Mouse (Mus musculus) liver, adult (tissue): ENCODE measurements around the gene Ddx39b.

Experiments used
- GATA4 ChIP-seq: IDR thresholded peaks from 2 replicates; pipeline ENCODE4 v1.6.1; 2014; ENCODE audit warnings: mild to moderate bottlenecking, low read length; ENCODE audit not compliant: insufficient replicate concordance

Ddx39b gene

DNA sequence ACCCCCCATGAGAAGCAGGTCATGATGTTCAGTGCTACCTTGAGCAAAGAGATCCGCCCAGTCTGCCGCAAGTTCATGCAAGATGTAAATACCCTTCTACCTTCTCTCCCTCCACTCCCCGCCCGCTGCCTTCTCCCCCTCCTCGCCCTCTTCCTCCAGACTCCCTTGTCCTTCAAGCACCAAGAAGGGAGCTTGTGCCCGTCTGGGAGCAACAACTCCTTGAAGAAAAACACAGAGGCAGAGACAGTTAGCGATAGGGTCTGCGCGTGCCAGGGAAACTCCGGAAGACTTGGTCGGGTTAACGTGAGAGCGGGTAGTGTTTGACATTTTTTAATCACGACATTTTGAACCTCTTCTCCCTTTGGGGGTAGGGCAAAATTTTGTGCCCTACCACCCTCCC is 7.4 kb downstream of the Ddx39b start:
- no peak for TF ChIP-seq GATA4

DNA sequence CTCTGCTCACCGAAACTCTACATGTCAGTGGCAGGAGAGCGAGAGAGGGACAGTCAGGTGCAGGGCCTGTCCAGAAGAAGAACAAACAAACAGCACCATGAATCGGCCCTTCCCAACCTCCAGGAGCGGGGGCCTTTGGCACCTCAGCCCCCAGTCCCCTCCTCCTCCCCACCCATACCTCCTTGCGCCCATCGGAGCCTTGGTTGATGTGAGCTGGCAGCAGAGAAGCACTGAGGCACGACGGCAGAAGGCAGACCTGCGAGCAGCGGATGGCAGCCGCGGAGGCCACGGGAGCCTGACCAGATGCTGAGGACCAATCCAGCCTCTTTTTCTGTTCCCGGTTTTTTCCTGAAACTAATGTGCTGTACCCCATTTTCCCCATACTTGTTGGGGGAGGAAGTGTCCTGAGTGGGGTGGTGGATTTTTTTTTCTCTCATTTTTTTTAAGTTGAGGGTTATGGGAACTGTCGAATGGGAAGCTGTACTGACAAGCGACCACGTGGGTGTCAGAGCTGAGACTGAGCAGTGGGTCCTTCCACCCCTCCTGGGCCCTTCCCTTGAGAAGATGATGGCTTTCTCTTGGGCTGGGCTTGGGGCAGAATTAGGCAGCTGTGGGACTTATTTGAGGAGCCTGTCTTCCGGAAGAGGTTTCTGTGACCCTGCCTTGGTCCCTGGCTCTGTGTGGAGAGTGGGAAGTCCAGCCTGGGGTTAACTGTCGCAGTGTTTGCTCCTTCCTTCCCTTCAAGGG is 8.1 kb downstream of the Ddx39b start:
- no peak for TF ChIP-seq GATA4

- no peak for TF ChIP-seq GATA4
Measured at GRCm38 (mm10) chr17:35250348-35251120, 9.0 kb downstream of the Ddx39b start.

- TF ChIP-seq GATA4: no peak
Measured at GRCm38 (mm10) chr17:35251162-35251719, 9.7 kb downstream of the Ddx39b start.

DNA sequence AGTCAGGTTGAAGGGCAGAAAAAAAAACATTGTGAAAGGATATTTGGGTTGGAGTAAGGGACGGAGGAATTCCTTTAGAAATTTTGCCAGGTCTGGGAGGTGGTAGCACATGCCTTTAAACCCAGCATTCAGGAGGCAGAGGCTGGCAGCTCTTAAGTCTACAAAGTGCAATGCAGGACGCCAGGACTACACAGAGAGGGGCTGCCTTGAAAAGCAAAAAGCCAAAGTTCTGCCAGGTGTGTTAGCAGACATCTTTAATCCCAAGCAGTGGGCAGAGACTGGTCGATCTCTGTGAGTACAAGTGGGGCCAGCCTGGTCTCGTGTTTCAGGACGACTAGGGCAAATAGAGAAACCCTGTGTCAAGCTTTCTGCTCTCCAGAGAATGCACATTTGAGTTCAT is 10.4 kb downstream of the Ddx39b start:
- no peak for TF ChIP-seq GATA4

DNA sequence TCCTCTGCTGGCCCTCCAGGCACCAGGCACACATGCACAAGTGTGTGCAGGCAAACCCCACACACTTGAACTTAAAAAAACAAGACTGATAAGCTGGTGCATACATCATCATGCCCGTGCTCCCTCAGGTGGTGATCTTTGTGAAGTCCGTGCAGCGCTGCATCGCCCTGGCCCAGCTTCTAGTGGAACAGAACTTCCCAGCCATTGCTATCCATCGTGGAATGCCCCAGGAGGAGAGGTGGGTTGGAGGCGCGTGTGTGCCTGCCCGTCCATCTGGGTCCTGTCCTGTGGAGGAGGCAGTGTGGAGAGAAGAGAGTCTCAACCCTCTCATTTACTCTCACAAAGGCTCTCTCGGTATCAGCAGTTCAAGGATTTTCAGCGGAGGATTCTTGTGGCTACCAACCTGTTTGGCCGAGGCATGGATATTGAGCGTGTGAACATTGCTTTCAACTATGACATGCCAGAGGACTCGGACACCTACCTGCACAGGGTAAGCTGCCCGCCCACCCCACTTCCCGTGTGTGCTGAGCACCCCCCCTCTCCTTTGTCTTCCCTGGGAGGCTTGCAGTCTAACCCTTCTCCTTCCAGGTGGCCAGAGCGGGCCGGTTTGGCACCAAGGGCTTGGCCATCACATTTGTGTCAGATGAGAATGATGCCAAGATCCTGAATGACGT is 11.2 kb downstream of the Ddx39b start:
- no peak for TF ChIP-seq GATA4

DNA sequence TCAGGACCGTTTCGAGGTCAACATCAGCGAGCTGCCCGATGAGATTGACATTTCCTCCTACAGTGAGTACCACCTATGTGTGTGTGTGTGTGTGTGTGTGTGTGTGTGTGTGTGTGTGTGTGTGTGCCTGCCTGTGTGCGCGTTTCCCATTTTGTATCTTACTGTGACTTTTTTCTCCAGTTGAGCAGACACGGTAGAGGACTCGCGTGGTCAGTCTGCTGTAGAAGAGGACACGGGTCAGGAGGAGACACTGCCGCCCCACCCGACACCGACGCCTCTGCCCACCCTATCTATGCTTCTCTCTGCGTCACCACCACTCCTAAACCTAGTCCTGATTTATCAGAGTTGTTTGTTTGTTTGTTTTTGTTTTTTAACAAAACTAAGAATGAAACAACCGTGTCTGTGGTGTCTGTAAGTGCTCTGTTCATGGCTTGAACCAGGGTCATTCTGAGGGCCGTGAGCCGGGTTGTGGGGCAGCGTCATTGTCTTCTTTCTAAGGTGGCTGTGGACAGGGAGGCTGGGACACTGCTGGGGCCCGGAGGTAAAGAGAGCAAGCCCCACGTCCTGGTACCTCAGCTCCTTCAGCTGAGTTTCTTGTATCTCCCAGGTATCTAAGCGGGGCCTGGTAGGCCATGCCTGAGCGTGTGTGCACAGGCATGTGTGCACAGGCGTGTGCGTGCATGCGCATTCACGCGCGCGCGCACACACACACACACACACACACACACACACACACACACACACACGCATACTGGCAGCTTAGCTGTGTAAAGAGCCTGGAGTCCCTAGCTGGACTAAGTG is 11.9 kb downstream of the Ddx39b start:
- no peak for TF ChIP-seq GATA4

DNA sequence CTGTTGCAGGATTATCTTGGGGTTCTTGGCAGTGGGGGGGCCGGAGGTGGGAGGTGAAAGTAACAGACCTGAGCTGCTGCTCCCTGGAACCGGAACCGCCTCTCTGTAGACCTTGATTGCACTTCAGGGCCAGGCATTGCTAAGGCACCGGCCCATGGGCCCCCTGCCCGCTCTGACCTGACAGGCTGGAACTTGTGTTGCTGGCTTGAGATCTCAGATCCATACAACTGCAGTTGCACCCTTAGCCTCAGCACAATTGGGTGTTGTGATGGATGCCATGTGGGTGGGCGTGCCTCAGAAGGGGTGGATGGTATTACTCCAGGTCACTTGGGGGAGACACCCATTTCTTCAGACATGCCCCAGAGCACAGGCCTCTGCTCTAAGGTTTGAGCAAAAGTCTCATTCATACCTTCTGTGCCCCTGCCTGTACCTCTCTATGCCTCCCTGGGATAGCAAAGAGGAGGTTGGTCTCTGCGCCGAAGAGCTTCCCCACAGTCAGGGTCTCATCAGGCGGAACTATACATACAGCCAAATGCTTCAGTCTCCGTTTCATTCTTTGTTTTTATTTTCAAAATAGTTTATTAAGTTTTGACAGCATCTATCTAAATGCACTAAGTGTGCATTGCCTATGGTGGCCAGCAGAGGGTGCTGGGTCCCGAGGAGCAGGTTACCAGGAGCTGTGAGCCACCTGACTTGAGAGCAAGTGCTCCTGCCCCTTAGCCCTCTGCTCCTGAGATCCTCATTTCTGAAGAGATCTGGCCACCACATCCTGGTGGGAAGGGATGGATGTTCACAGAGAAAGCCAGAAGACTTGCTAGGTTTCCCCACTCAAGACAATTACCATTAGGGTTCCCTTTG is 12.9 kb downstream of the Ddx39b start:
- no peak for TF ChIP-seq GATA4

- no peak for TF ChIP-seq GATA4
Measured at GRCm38 (mm10) chr17:35255301-35255700, 13.8 kb downstream of the Ddx39b start.

- TF ChIP-seq GATA4: no peak
Measured at GRCm38 (mm10) chr17:35255704-35256103, 14.2 kb downstream of the Ddx39b start.

GRCm38 (mm10) chr17:35257378-35257777 is 15.8 kb downstream of the Ddx39b start:
- TF ChIP-seq GATA4: no peak

GRCm38 (mm10) chr17:35257824-35258491 is 16.4 kb downstream of the Ddx39b start:
- TF ChIP-seq GATA4: no peak
